Mouse (Mus musculus) stomach, postnatal 0 days (tissue): Measurements from ENCODE around the gene Zfp619.

Experiments used
- CTCF ChIP-seq: IDR thresholded peaks from 2 replicates; pipeline ENCODE4 v1.5.1; 2016; ENCODE audit warnings: antibody characterized with exemption, low read depth, mild to moderate bottlenecking, moderate library complexity
- EP300 ChIP-seq: optimal IDR thresholded peaks from 2 replicates; pipeline ENCODE3; 2016; ENCODE audit warnings: antibody characterized with exemption

- TF ChIP-seq CTCF, result no peak
- no peak for TF ChIP-seq EP300
Observed at GRCm38 (mm10) chr7:39580601-39581000, 63.0 kb downstream of the Zfp619 start.
